Mouse (Mus musculus) kidney, postnatal 25 days (tissue): ENCODE data around the gene Gm28374.
"Not testable (repeated sequence)": the region's sequence is repeated elsewhere in the genome, so short reads cannot be mapped to it uniquely, and the experiment has no call there.

Source experiments
- DNase-seq, 2 experiments: peaks; one replicate each; pipeline ENCODE4 v3.0.0; 2021; ENCODE audit warnings: mixed read lengths in 2 of 2

Gm28374 gene

GRCm38 (mm10) chr19:6082156-6082555, at the start of gene Gm28374:
Gm28374 (minus strand) TSS chr19:6082256.
- no peak for DNase-seq

GRCm38 (mm10) chr19:6130414-6131128, 48.5 kb upstream of the Gm28374 start:
- DNase-seq: not testable (repeated sequence)

- DNase-seq: peak; percentile 99
These were observed 45.8 kb upstream of the Gm28374 start, which contains the start of gene Snx15 for GRCm38 (mm10) chr19:6127760-6128341. Snx15 (minus strand) TSS chr19:6128304.

- no peak for DNase-seq
These were observed 44.9 kb upstream of the Gm28374 start for GRCm38 (mm10) chr19:6126789-6127580.

- peak in 1 of 2 experiments; percentile 84 for DNase-seq
These were observed 44.2 kb upstream of the Gm28374 start for GRCm38 (mm10) chr19:6126289-6126688.

GRCm38 (mm10) chr19:6124898-6125297, 42.8 kb upstream of the Gm28374 start:
- DNase-seq: no peak

GRCm38 (mm10) chr19:6123330-6123729, 41.3 kb upstream of the Gm28374 start:
- DNase-seq: no peak

GRCm38 (mm10) chr19:6121761-6122160, 39.7 kb upstream of the Gm28374 start:
- peak in 1 of 2 experiments; percentile 54 for DNase-seq

- no peak for DNase-seq
These were observed 36.7 kb upstream of the Gm28374 start for GRCm38 (mm10) chr19:6118677-6119185.

- DNase-seq: peak; percentile 93 to 94
These were observed 36.1 kb upstream of the Gm28374 start, which contains the start of gene Sac3d1 for GRCm38 (mm10) chr19:6117986-6118676. Sac3d1 (minus strand) TSS chr19:6118650.

- no peak for DNase-seq
These were observed 35.4 kb upstream of the Gm28374 start for GRCm38 (mm10) chr19:6117346-6117985.

GRCm38 (mm10) chr19:6116113-6116850, 34.2 kb upstream of the Gm28374 start:
- DNase-seq: peak; percentile 39 to 69

GRCm38 (mm10) chr19:6113116-6113515, 31.1 kb upstream of the Gm28374 start:
- DNase-seq: peak; percentile 19 to 74

- DNase-seq: peak; percentile 13 to 44
These were observed 23.5 kb upstream of the Gm28374 start, which contains the start of gene Naaladl1 for GRCm38 (mm10) chr19:6105586-6105985. Naaladl1 (plus strand) TSS chr19:6105782.

GRCm38 (mm10) chr19:6104476-6104875, 22.4 kb upstream of the Gm28374 start:
- no peak for DNase-seq

GRCm38 (mm10) chr19:6102169-6102853, 20.3 kb upstream of the Gm28374 start:
- no peak for DNase-seq

- DNase-seq: no peak
These were observed 19.1 kb upstream of the Gm28374 start for GRCm38 (mm10) chr19:6101186-6101585.

GRCm38 (mm10) chr19:6097847-6098246, 15.8 kb upstream of the Gm28374 start:
- DNase-seq: peak; percentile 17 to 62

- no peak for DNase-seq
These were observed 12.1 kb upstream of the Gm28374 start, which contains the start of gene AC131692.1 for GRCm38 (mm10) chr19:6094119-6094518. AC131692.1 (plus strand) TSS chr19:6094419.

GRCm38 (mm10) chr19:6088841-6089240, 6.8 kb upstream of the Gm28374 start:
- no peak for DNase-seq
